Mouse (Mus musculus) liver, embryonic 14.5 days (tissue): ENCODE measurements at regions not wholly inside any gene's neighbourhood (a gene's known extent, or its start where the extent isn't known, plus 50 kb on each side); places are given as distances from the start of the nearest gene placed in this dataset.

Source experiments
- CTCF ChIP-seq: IDR thresholded peaks from 2 replicates; pipeline ENCODE4 v1.5.1; 2016; ENCODE audit warnings: antibody characterized with exemption, low read depth, control low read depth
- EP300 ChIP-seq: IDR thresholded peaks from 2 replicates; pipeline ENCODE4 v1.6.1; 2016; ENCODE audit warnings: antibody characterized with exemption, low read depth

DNA sequence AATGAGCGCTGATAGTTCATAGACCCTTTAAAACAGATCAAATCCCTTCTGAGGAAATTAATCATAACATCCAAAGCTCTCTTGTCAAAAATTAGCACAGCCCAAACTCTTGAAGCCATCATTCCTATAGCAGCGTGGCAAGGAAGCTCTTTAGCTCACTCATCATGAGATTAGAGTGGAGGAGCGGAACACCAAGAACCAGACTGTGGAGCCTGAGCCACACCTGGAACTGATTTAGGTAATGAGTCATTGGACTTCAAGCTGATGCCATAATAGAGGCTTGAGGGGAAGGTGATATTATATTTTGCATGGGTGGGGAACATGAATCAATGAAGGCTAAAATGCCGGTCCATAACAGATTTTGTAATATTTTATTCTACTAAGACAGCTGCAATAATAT, 52.2 kb upstream of the Cxxc4 start:
- TF ChIP-seq CTCF, result no peak
- TF ChIP-seq EP300, result no peak
